Mouse (Mus musculus) megakaryocyte, adult 5-6 weeks (primary cell): Measurements from ENCODE around the gene Bclaf3. TPM values are rescaled to one million over a fixed set of nuclear protein-coding genes. Genes with fewer than 3 reads are reported as not detected.
"Not testable (repeated sequence)": the region's sequence is repeated elsewhere in the genome, so short reads cannot be mapped to it uniquely, and the experiment has no call there.

Experiments used
- ATAC-seq: 2 replicates; pipeline ENCODE4 v1.8.0; 2016; ENCODE audit warnings: mild to moderate bottlenecking, inconsistent platforms; ENCODE audit not compliant: poor library complexity, severe bottlenecking
- total RNA-seq, 2 experiments: library from RNA; stranded (forward) in 1 of 2; stranded (reverse) in 1 of 2; fragments of 153-499, 151-499 nt in 1 of 2; fragments of 221-1000, 200-1000 nt in 1 of 2; gene quantifications; 2 replicates each; pipeline versions ENCODE4 v1.2.3 to v1.2.4; 2015 to 2017

Bclaf3 gene
- total RNA-seq (2015) (21.5 and 22.6 TPM in 2 replicates), total RNA-seq (2017) (17.1 and 22.5 TPM in 2 replicates)

GRCm38 (mm10) chrX:159526388-159526787 is at the start of gene Bclaf3:
Bclaf3 (plus strand) TSS chrX:159526688.
- ATAC-seq: no peak

- ATAC-seq: not testable (repeated sequence)
Observed at GRCm38 (mm10) chrX:159478243-159478940, 48.1 kb upstream of the Bclaf3 start.

- ATAC-seq: no peak
Observed at GRCm38 (mm10) chrX:159484247-159484646, 42.2 kb upstream of the Bclaf3 start.

- ATAC-seq: no peak
Observed at GRCm38 (mm10) chrX:159503181-159503580, 23.3 kb upstream of the Bclaf3 start.

- peak; percentile 58 for ATAC-seq
Observed at GRCm38 (mm10) chrX:159508331-159509036, 18.0 kb upstream of the Bclaf3 start.

- ATAC-seq: peak; percentile 61
Observed at GRCm38 (mm10) chrX:159509042-159509441, 17.4 kb upstream of the Bclaf3 start.

GRCm38 (mm10) chrX:159509847-159510715 is 16.4 kb upstream of the Bclaf3 start:
- ATAC-seq: peak; percentile 22

GRCm38 (mm10) chrX:159510716-159511051 is 15.8 kb upstream of the Bclaf3 start:
- ATAC-seq: peak; percentile 64

- no peak for ATAC-seq
Observed at GRCm38 (mm10) chrX:159515599-159515998, 10.9 kb upstream of the Bclaf3 start.

GRCm38 (mm10) chrX:159521780-159522179 is 4.7 kb upstream of the Bclaf3 start:
- no peak for ATAC-seq

GRCm38 (mm10) chrX:159522651-159523050 is 3.8 kb upstream of the Bclaf3 start:
- ATAC-seq: no peak

- peak; percentile 99 for ATAC-seq
Observed at GRCm38 (mm10) chrX:159532427-159532810, 5.9 kb downstream of the Bclaf3 start.

- ATAC-seq: peak; percentile 6; the same call in 1 of the 2 replicates
Observed at GRCm38 (mm10) chrX:159532811-159533462, 6.4 kb downstream of the Bclaf3 start.

GRCm38 (mm10) chrX:159541936-159542335 is 15.4 kb downstream of the Bclaf3 start:
- ATAC-seq: no peak

GRCm38 (mm10) chrX:159547093-159547492 is 20.6 kb downstream of the Bclaf3 start:
- no peak for ATAC-seq

GRCm38 (mm10) chrX:159584738-159585137 is 58.2 kb downstream of the Bclaf3 start:
- ATAC-seq: not testable (repeated sequence)

GRCm38 (mm10) chrX:159591633-159592032 is 65.1 kb downstream of the Bclaf3 start:
- ATAC-seq: no peak

- ATAC-seq: no peak
Observed at GRCm38 (mm10) chrX:159597502-159597901, 71.0 kb downstream of the Bclaf3 start.

GRCm38 (mm10) chrX:159604832-159605231 is 78.3 kb downstream of the Bclaf3 start:
- no peak for ATAC-seq

- ATAC-seq: peak; percentile 68
Observed at GRCm38 (mm10) chrX:159606936-159607335, 80.4 kb downstream of the Bclaf3 start.
